8 mouse cellular contexts compared by ENCODE assay signal in genomic region chr8:69808864-69809403, GRCm38 (mm10). TPM values are rescaled to one million over a fixed set of nuclear protein-coding genes. Genes with fewer than 3 reads are reported as not detected.
DNase-seq lines count a peak whose midpoint lies in the region; ATAC-seq and TF ChIP-seq lines count a peak whose summit lies in the region.

No protein-coding gene starts in this region.

- H3K27me3 ChIP-seq in heart, embryonic 16.5 days (ENCODE audit: control insufficient read depth, insufficient read depth, low read length): no peaks in the 10 kb centered on the region
- no peaks in the 10 kb centered on the region for H3K27me3 ChIP-seq in liver, embryonic 11.5 days (replicated peaks; ENCODE audit: control insufficient read depth, insufficient read depth, low read length)
- H3K27me3 ChIP-seq in myocyte (ENCODE audit: control insufficient read depth, insufficient read depth, insufficient read length): no peaks in the 10 kb centered on the region

- H3K36me3 ChIP-seq in heart, embryonic 16.5 days (ENCODE audit: control insufficient read depth, insufficient read depth): peaks cover 47% of the 10 kb centered on the region
- peaks cover 36% of the 10 kb centered on the region for H3K36me3 ChIP-seq in liver, embryonic 11.5 days (ENCODE audit: control insufficient read depth, insufficient read depth, low read length)
- H3K36me3 ChIP-seq in myocyte (ENCODE audit: control insufficient read depth, insufficient read depth): no peaks in the 10 kb centered on the region

- H3K4me2 ChIP-seq in heart, embryonic 16.5 days (ENCODE audit: low read depth, low read length): peak overlapping the region; percentile 81
- H3K4me2 ChIP-seq in liver, embryonic 11.5 days: peak overlapping the region; percentile 99
- peak overlapping the region; percentile 99 for H3K4me2 ChIP-seq in myocyte (ENCODE audit: low read depth)

- WGBS in heart, embryonic 16.5 days: under 1% methylated on average over 23 of the region's 23 CpGs
- WGBS in liver, embryonic 11.5 days: under 1% methylated on average over 23 of the region's 23 CpGs

- no peak for TF ChIP-seq POLR2A in brain, embryonic 14.5 days (IDR thresholded peaks at IDR 0.05; ENCODE audit: borderline replicate concordance, extremely low read depth, insufficient read depth, insufficient read length, poor library complexity, severe bottlenecking)
- TF ChIP-seq POLR2A in myocyte (IDR thresholded peaks at IDR 0.05; ENCODE audit: insufficient read length, low read depth): no peak

- TF ChIP-seq CTCF in brain, embryonic 14.5 days (IDR thresholded peaks at IDR 0.05; ENCODE audit: borderline replicate concordance, extremely low read depth, insufficient read depth, insufficient read length): no peak

- H3K4me1 ChIP-seq in heart, embryonic 16.5 days (ENCODE audit: control insufficient read depth, insufficient read depth, low read length): peaks cover 4% of the 10 kb centered on the region
- peaks cover 6% of the 10 kb centered on the region for H3K4me1 ChIP-seq in liver, embryonic 11.5 days (replicated peaks; ENCODE audit: control insufficient read depth, insufficient read depth, low read length)

- H3K9ac ChIP-seq in heart, embryonic 16.5 days (ENCODE audit: low read length): peak overlapping the region; percentile 66
- peak overlapping the region; percentile 70 for H3K9ac ChIP-seq in liver, embryonic 11.5 days (ENCODE audit: low read depth, low read length)

- DNase-seq in ovary, postnatal 36 days (ENCODE audit: low spot score): peak; percentile 26
- no peak for DNase-seq in ovary, adult 18-20 months (ENCODE audit: low spot score)
- peak; percentile 79 for DNase-seq in brain, embryonic 14.5 days (ENCODE audit: low read depth)
- no peak for DNase-seq in liver, embryonic 11.5 days (ENCODE audit: low spot score)
- peak; percentile 65 for DNase-seq in thymus, postnatal 25 days
- no peak for DNase-seq in gastrocnemius, postnatal 4 days (ENCODE audit: low spot score in 2 of 2)

- H3ac ChIP-seq in myocyte (ENCODE audit: control insufficient read depth, insufficient read length): no peak overlapping the region

- H3K9me3 ChIP-seq in heart, embryonic 16.5 days (replicated peaks; ENCODE audit: control insufficient read depth, low read length): peaks cover 2% of the 10 kb centered on the region; the same call in 1 of the 2 replicates
- H3K9me3 ChIP-seq in liver, embryonic 11.5 days (ENCODE audit: control insufficient read depth, low read length): no peaks in the 10 kb centered on the region

- no peak overlapping the region for H3K27ac ChIP-seq in heart, embryonic 16.5 days (ENCODE audit: low read length)
- H3K27ac ChIP-seq in liver, embryonic 11.5 days (ENCODE audit: low read depth, low read length): no peak overlapping the region

- peak overlapping the region; percentile 60 for H3K4me3 ChIP-seq in heart, embryonic 16.5 days (ENCODE audit: low read length)
- H3K4me3 ChIP-seq in liver, embryonic 11.5 days (ENCODE audit: low read depth, low read length): peak overlapping the region; percentile 72
- H3K4me3 ChIP-seq in myocyte: peak overlapping the region; percentile 33

- H3K79me2 ChIP-seq in myocyte (ENCODE audit: control insufficient read depth, insufficient read depth): no peaks in the 10 kb centered on the region

- ATAC-seq in heart, embryonic 16.5 days (replicated peaks; ENCODE audit: extremely low read depth, insufficient read depth, low FRiP score): peak; percentile 59
- peak; percentile 37 for ATAC-seq in liver, embryonic 11.5 days (replicated peaks; ENCODE audit: low FRiP score)

TF ChIP-seq in myocyte, 11 proteins besides CTCF, POLR2A, EP300 and RAD21:
- TF ChIP-seq E2F4 (IDR thresholded peaks at IDR 0.05; ENCODE audit: insufficient read depth) (no peak), SRF (IDR thresholded peaks at IDR 0.05; ENCODE audit: control insufficient read depth, insufficient read length, low read depth) (no peak), MYOD1 (IDR thresholded peaks at IDR 0.05; ENCODE audit: control insufficient read depth in 1 of 3, insufficient read length in 2 of 3, low read depth in 2 of 3) (peak in 2 of 3 experiments; percentile 31 to 48), CEBPB (IDR thresholded peaks at IDR 0.05; ENCODE audit: insufficient read depth, poor library complexity, severe bottlenecking) (no peak), TCF12 (IDR thresholded peaks at IDR 0.05; ENCODE audit: insufficient read depth, poor library complexity, severe bottlenecking) (no peak), REST (IDR thresholded peaks at IDR 0.05; ENCODE audit: insufficient read depth, insufficient read length) (no peak), POLR2AphosphoS2 (IDR thresholded peaks at IDR 0.05; ENCODE audit: insufficient read length, low read depth) (no peak), MAX (IDR thresholded peaks at IDR 0.05; ENCODE audit: low read depth) (no peak), USF1 (IDR thresholded peaks at IDR 0.05; ENCODE audit: low read depth) (no peak), TCF3 (IDR thresholded peaks at IDR 0.05; ENCODE audit: insufficient read length, low read depth) (no peak), MYOG (IDR thresholded peaks at IDR 0.05; ENCODE audit: control insufficient read depth in 1 of 3, insufficient read depth in 1 of 3, insufficient read length in 2 of 3, low read depth in 2 of 3) (peak in 1 of 3 experiments; percentile 45)

RNA-seq across cellular contexts. Expression of gene Gmip, which starts 0.5 kb away (rescaled TPM):
- polyA plus RNA-seq in brain, embryonic 14.5 days (2012; rRNA removed): 72.5 and 80.2 TPM in 2 replicates
- polyA plus RNA-seq in heart, embryonic 16.5 days (2015; fragmentation: Nextera tagmentation; extraction: Ambion mirVana): 9.3 and 9.8 TPM in 2 replicates
- 9.5 and 10.9 TPM in 2 replicates for polyA plus RNA-seq in liver, embryonic 11.5 days (2014; fragmentation: Nextera tagmentation; extraction: Ambion mirVana)
- 5.7 TPM for polyA plus RNA-seq in myocyte (2012; fragmentation: generic; extraction: Trizol)
- 10 to 100 TPM; 10.3 to 11.6 TPM for total RNA-seq in gastrocnemius, postnatal 4 days (2021)

RNA-seq across cellular contexts. Expression of gene Lpar2, which starts 13.3 kb away (rescaled TPM):
- polyA plus RNA-seq in brain, embryonic 14.5 days (2012; rRNA removed): 7.2 and 8.0 TPM in 2 replicates
- 0.20 and 0.21 TPM in 2 replicates for polyA plus RNA-seq in heart, embryonic 16.5 days (2015; fragmentation: Nextera tagmentation; extraction: Ambion mirVana)
- polyA plus RNA-seq in liver, embryonic 11.5 days (2014; fragmentation: Nextera tagmentation; extraction: Ambion mirVana): 0.44 and 0.49 TPM in 2 replicates
- 0.12 TPM for polyA plus RNA-seq in myocyte (2012; fragmentation: generic; extraction: Trizol)
- under 1 TPM; 0.22 to 0.31 TPM for total RNA-seq in gastrocnemius, postnatal 4 days (2021)

RNA-seq across cellular contexts. Expression of gene Zfp866, which starts 18.0 kb away (rescaled TPM):
- 31.2 and 44.6 TPM in 2 replicates for polyA plus RNA-seq in brain, embryonic 14.5 days (2012; rRNA removed)
- polyA plus RNA-seq in heart, embryonic 16.5 days (2015; fragmentation: Nextera tagmentation; extraction: Ambion mirVana): 18.0 and 20.3 TPM in 2 replicates
- 21.3 and 21.7 TPM in 2 replicates for polyA plus RNA-seq in liver, embryonic 11.5 days (2014; fragmentation: Nextera tagmentation; extraction: Ambion mirVana)
- 4.9 TPM for polyA plus RNA-seq in myocyte (2012; fragmentation: generic; extraction: Trizol)
- total RNA-seq in gastrocnemius, postnatal 4 days (2021): 10 to 100 TPM; 18.9 to 21.5 TPM

RNA-seq across cellular contexts. Expression of gene Atp13a1, which starts 18.0 kb away (rescaled TPM):
- polyA plus RNA-seq in brain, embryonic 14.5 days (2012; rRNA removed): 85.0 and 112 TPM in 2 replicates
- polyA plus RNA-seq in heart, embryonic 16.5 days (2015; fragmentation: Nextera tagmentation; extraction: Ambion mirVana): 29.3 TPM in 2 replicates
- 53.4 and 54.2 TPM in 2 replicates for polyA plus RNA-seq in liver, embryonic 11.5 days (2014; fragmentation: Nextera tagmentation; extraction: Ambion mirVana)
- 35.6 TPM for polyA plus RNA-seq in myocyte (2012; fragmentation: generic; extraction: Trizol)
- 10 to 100 TPM; 21.3 to 22.3 TPM for total RNA-seq in gastrocnemius, postnatal 4 days (2021)

RNA-seq across cellular contexts. Expression of gene Pbx4, which starts 23.4 kb away (rescaled TPM):
- polyA plus RNA-seq in brain, embryonic 14.5 days (2012; rRNA removed): 38.6 and 43.6 TPM in 2 replicates
- 4.1 and 5.4 TPM in 2 replicates for polyA plus RNA-seq in heart, embryonic 16.5 days (2015; fragmentation: Nextera tagmentation; extraction: Ambion mirVana)
- polyA plus RNA-seq in liver, embryonic 11.5 days (2014; fragmentation: Nextera tagmentation; extraction: Ambion mirVana): 5.6 and 6.3 TPM in 2 replicates
- 1.7 TPM for polyA plus RNA-seq in myocyte (2012; fragmentation: generic; extraction: Trizol)
- total RNA-seq in gastrocnemius, postnatal 4 days (2021): 1 to 10 TPM; 1.4 to 1.9 TPM

Comparison
In these comparisons a context has a peak if more than half of its experiments do, and no peak if none do; other contexts are left out.
1. DNase-seq: peak in ovary, postnatal 36 days (single experiment), brain, embryonic 14.5 days (single experiment) and thymus, postnatal 25 days (single experiment); none in ovary, adult 18-20 months (single experiment), liver, embryonic 11.5 days (single experiment) and gastrocnemius, postnatal 4 days (0 of 2).
2. Peak in every context shown above with its lines, with median percentiles within 50 percentile points of each other: H3K4me2 ChIP-seq and H3K4me3 ChIP-seq.